In the genomic region with DNA sequence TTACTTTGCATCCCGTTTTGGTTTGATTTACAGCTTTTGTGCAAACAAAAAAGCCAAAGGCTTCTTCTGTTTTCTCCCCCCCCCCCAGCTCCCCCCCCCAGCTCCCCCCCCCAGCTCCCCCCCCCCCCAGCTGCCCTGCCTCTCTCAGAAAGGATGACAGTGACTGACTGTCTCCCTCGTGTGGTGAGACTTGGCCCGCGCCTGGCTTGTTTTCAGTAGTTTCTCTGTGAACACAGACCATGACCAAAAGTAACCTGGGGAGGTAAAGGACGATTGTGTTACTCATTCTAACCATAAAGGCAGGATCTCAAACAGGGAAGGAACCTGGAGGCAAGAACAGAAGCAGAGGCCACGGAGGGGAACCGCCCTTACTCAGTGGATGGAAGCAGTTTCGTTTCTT, we compare ENCODE assay signal across 11 mouse cellular contexts. TPM values are rescaled to one million over a fixed set of nuclear protein-coding genes. Genes with fewer than 3 reads are reported as not detected.
A peak's percentile ranks its signal among the peaks of the same experiment; 100 is the strongest.
DNase-seq lines count a peak whose midpoint lies in the region; ATAC-seq lines count a peak whose summit lies in the region.
"Had no signal": no experiment of that assay in that cellular context is flagged by ENCODE, and none has a peak within 500 bp of the region (broad histone marks: within the 10 kb centered on the region; RNA-seq: fewer than 3 reads in every experiment).

No protein-coding gene starts in this region.

- peaks cover 9% of the 10 kb centered on the region; the same call in 1 of the 2 replicates for H3K4me1 ChIP-seq in heart, embryonic 10.5 days
- H3K4me1 ChIP-seq: stomach, embryonic 15.5 days had no signal

- no peak overlapping the region for H3K4me3 ChIP-seq in heart, embryonic 10.5 days
- H3K4me3 ChIP-seq: stomach, embryonic 15.5 days had no signal

- no peak for ATAC-seq in inflammation-experienced regulatory T-cells, adult 6 months
- ATAC-seq: Patski had no signal

- peak; percentile 87 for DNase-seq in heart, adult 11 months
- DNase-seq in heart, embryonic 10.5 days (ENCODE audit: low spot score): no peak
- DNase-seq in testis, postnatal 10 days (ENCODE audit: low spot score): peak; percentile 74
- DNase-seq in testis, postnatal 14 days (ENCODE audit: low spot score): no peak
- peak; percentile 86 to 87 for DNase-seq in cerebellum, adult 18-20 months
- DNase-seq in induced T-regulatory cell, adult 2 months (ENCODE audit: low read depth): peak; percentile 43
- DNase-seq in retina, postnatal 7 days (ENCODE audit: low read depth, low spot score): peak; percentile 29

- H3K27me3 ChIP-seq in heart, embryonic 10.5 days (ENCODE audit: insufficient read depth, poor library complexity, severe bottlenecking): no peaks in the 10 kb centered on the region
- H3K27me3 ChIP-seq: Patski; stomach, embryonic 15.5 days had no signal

- H3K36me3 ChIP-seq in heart, embryonic 10.5 days: peaks cover 70% of the 10 kb centered on the region

- no peak overlapping the region for H3K27ac ChIP-seq in heart, embryonic 10.5 days
- H3K27ac ChIP-seq: macrophage; stomach, embryonic 15.5 days had no signal

- no peaks in the 10 kb centered on the region for H3K9me3 ChIP-seq in heart, embryonic 10.5 days
- H3K9me3 ChIP-seq: stomach, embryonic 15.5 days had no signal

- 67% methylated on average over 8 of the region's 8 CpGs for whole genome bisulfite sequencing in heart, embryonic 10.5 days

RNA-seq across cellular contexts. Expression of a gene that starts 52.0 kb away (rescaled TPM):
- not detected in 2 replicates for polyA plus RNA-seq in heart, embryonic 10.5 days (2016; fragmentation: Nextera tagmentation; extraction: Ambion mirVana)
- not detected for polyA plus RNA-seq in inflammation-experienced regulatory T-cells, adult 6 months (2017; shearing (Covaris generic))
- polyA plus RNA-seq: macrophage; Patski; stomach, embryonic 15.5 days had no signal

Comparison
In these comparisons a context has a peak if more than half of its experiments do, and no peak if none do; other contexts are left out.
1. DNase-seq: peak in heart, adult 11 months (single experiment), testis, postnatal 10 days (single experiment), cerebellum, adult 18-20 months (2 of 2), induced T-regulatory cell, adult 2 months (single experiment) and retina, postnatal 7 days (single experiment); none in heart, embryonic 10.5 days (single experiment) and testis, postnatal 14 days (single experiment).